Mouse (Mus musculus): Measurements from ENCODE around the gene Gpr89. TPM values are rescaled to one million over a fixed set of nuclear protein-coding genes. Genes with fewer than 3 reads are reported as not detected.

Gpr89 gene
- polyA plus RNA-seq (2015; fragmentation: Nextera tagmentation; extraction: Ambion mirVana) = 19.1 and 22.7 TPM in 2 replicates

DNA sequence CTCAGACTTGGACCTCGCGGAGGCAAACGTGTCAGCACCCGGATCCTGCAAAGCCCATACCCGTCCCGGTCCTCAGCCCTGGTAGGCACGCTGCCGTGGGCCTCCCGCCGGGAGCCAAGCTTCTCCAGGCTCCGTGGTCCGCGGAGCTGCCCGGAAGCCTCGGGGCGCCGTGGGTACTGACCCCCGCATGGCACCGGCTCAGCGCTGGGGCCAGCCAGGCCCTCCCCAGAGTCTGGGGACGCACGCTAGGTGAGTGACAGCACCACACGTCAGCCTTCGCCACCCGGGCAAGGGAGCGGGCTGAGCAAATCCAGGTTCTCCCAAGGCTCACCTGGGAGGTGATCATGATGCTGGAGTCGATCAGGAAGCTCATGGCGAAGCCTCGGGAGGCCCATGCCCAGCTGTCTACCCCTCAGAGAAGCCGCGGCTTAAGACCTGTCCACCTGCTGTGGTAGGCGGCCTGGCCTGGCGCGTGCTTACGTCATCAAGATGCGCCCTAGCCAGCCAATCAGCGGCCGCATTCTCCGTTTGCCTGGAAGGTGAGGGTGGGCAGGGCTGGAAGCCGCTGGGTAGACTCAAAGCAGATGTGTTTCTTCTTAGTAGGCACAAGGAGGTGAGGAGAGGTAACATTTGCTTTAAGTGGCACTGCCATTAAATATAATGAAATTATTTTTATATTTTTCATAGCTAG lies at the start of gene Gpr89:
Gene Gpr89 (minus strand): TSS at position 496 of the 691 bp plus-strand sequence.
- no peaks in the 10 kb centered on the region for H3K36me3 ChIP-seq (ENCODE audit: control insufficient read depth, insufficient read depth)
- peak within 1 kb of the TSS; percentile 99 for H3K4me3 ChIP-seq (ENCODE audit: low read depth, low read length)
- under 1% methylated on average over 40 of the region's 40 CpGs for WGBS (ENCODE audit: insufficient replicate concordance)
- peak; percentile 97 for ATAC-seq (ENCODE audit: low read depth)
- H3K4me1 ChIP-seq (ENCODE audit: control insufficient read depth, low read depth, low read length) = peaks cover 15% of the 10 kb centered on the region
- peaks cover 10% of the 10 kb centered on the region for H3K27me3 ChIP-seq (ENCODE audit: control insufficient read depth, insufficient read depth, low read depth, low read length)
- H3K4me2 ChIP-seq (ENCODE audit: low read depth, low read length) = peak within 1 kb of the TSS; percentile 94
- H3K9ac ChIP-seq (ENCODE audit: low read depth, low read length) = peak within 1 kb of the TSS; percentile 91
- H3K27ac ChIP-seq (ENCODE audit: low read length) = peak within 1 kb of the TSS; percentile 24; the same call in 1 of the 2 replicates
- H3K9me3 ChIP-seq (replicated peaks; ENCODE audit: control insufficient read depth, low read length) = no peaks in the 10 kb centered on the region

DNA sequence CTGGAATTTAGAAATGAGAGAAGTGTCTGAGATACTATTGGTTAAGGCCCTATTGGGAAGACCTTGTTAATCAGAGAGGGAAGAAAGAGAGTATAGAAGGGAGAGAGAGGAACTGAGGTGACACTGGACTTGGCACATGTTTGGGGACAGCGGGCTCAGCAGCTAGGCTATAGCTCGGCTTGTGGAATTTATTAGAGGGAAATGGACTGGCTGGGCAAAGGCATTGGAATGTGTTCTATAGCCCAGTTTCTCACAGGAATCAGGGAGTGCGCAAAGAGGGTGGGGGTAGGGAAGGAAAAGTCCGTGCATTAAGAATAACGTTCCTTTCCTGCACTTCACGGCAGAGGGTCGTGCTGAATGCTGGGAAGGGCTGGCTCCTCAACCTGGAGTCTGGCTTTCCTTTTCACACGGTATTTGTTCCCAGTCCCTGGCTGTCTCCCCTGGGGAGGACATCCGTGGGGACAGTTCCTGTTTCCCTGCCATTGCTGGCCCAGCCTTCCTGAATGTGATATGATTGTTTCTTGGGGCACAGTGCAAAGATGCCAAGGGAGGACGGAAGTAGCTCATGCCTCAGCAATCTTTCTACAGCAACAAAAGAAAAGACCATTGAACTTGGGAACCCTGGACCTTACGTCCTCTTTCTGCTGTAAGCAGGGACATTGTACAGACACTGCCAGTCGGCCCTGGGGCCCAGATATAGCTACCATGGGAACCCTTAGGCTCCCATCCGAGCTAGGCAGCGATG lies 48.5 kb upstream of the Gpr89 start:
- Histone ChIP-seq H3K9me3 (replicated peaks; ENCODE audit: control insufficient read depth, low read length) (no peaks in the 10 kb centered on the region), H3K27me3 (ENCODE audit: control insufficient read depth, insufficient read depth, low read depth, low read length) (no peaks in the 10 kb centered on the region), H3K9ac (ENCODE audit: low read depth, low read length) (no peak overlapping the region), H3K4me1 (ENCODE audit: control insufficient read depth, low read depth, low read length) (no peaks in the 10 kb centered on the region), H3K27ac (ENCODE audit: low read length) (no peak overlapping the region), H3K4me3 (ENCODE audit: low read depth, low read length) (no peak overlapping the region), H3K36me3 (ENCODE audit: control insufficient read depth, insufficient read depth) (no peaks in the 10 kb centered on the region), H3K4me2 (ENCODE audit: low read depth, low read length) (no peak overlapping the region)
- WGBS (ENCODE audit: insufficient replicate concordance) = 33% methylated on average over 14 of the region's 14 CpGs
- peak; percentile 24; the same call in 1 of the 2 replicates for ATAC-seq (ENCODE audit: low read depth)

DNA sequence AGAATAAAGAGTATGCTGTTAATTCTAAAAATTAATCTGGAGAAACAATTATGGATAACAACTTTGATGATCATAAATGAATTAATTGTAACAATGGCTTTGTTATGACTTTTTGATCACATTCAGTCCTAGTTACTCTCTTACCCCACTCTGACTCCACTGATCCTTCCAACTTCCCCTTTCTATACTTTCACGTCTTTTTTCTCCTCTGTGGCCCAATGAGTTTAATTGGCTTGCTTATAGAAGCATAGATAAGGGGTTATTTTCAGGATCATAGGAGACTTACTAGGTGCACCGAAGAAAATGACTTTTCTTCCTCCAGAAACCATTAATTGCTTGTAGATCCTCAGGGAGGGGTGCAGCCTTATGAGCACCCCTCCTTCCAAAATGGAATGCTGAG lies 37.6 kb upstream of the Gpr89 start:
- no peak overlapping the region for H3K27ac ChIP-seq (ENCODE audit: low read length)
- no peak for ATAC-seq (ENCODE audit: low read depth)
- no peak overlapping the region for H3K4me2 ChIP-seq (ENCODE audit: low read depth, low read length)
- no peak overlapping the region for H3K9ac ChIP-seq (ENCODE audit: low read depth, low read length)
- no peaks in the 10 kb centered on the region for H3K36me3 ChIP-seq (ENCODE audit: control insufficient read depth, insufficient read depth)
- WGBS (ENCODE audit: insufficient replicate concordance) = 47% methylated on average over 2 of the region's 2 CpGs
- H3K4me3 ChIP-seq (ENCODE audit: low read depth, low read length) = no peak overlapping the region
- no peaks in the 10 kb centered on the region for H3K4me1 ChIP-seq (ENCODE audit: control insufficient read depth, low read depth, low read length)
- no peaks in the 10 kb centered on the region for H3K9me3 ChIP-seq (replicated peaks; ENCODE audit: control insufficient read depth, low read length)
- H3K27me3 ChIP-seq (ENCODE audit: control insufficient read depth, insufficient read depth, low read depth, low read length) = no peaks in the 10 kb centered on the region

GRCm38 (mm10) chr3:96938738-96939137 lies 33.6 kb upstream of the Gpr89 start:
- ATAC-seq (ENCODE audit: low read depth) = no peak
- H3K9ac ChIP-seq (ENCODE audit: low read depth, low read length) = no peak overlapping the region

GRCm38 (mm10) chr3:96937606-96938005 lies 32.5 kb upstream of the Gpr89 start:
- Histone ChIP-seq H3K4me3 (ENCODE audit: low read depth, low read length) (no peak overlapping the region), H3K27me3 (ENCODE audit: control insufficient read depth, insufficient read depth, low read depth, low read length) (no peaks in the 10 kb centered on the region), H3K9ac (ENCODE audit: low read depth, low read length) (no peak overlapping the region), H3K27ac (ENCODE audit: low read length) (no peak overlapping the region), H3K36me3 (ENCODE audit: control insufficient read depth, insufficient read depth) (no peaks in the 10 kb centered on the region), H3K9me3 (replicated peaks; ENCODE audit: control insufficient read depth, low read length) (no peaks in the 10 kb centered on the region), H3K4me1 (ENCODE audit: control insufficient read depth, low read depth, low read length) (no peaks in the 10 kb centered on the region), H3K4me2 (ENCODE audit: low read depth, low read length) (no peak overlapping the region)
- no peak for ATAC-seq (ENCODE audit: low read depth)
- 32% methylated on average over 5 of the region's 5 CpGs for WGBS (ENCODE audit: insufficient replicate concordance)

More at GRCm38 (mm10) chr3:96938738-96939137, 33.6 kb upstream of the Gpr89 start:
- no peak overlapping the region for H3K27ac ChIP-seq (ENCODE audit: low read length)
- H3K36me3 ChIP-seq (ENCODE audit: control insufficient read depth, insufficient read depth) = no peaks in the 10 kb centered on the region
- H3K4me1 ChIP-seq (ENCODE audit: control insufficient read depth, low read depth, low read length) = no peaks in the 10 kb centered on the region
- no peak overlapping the region for H3K4me2 ChIP-seq (ENCODE audit: low read depth, low read length)
- H3K9me3 ChIP-seq (replicated peaks; ENCODE audit: control insufficient read depth, low read length) = no peaks in the 10 kb centered on the region
- no peak overlapping the region for H3K4me3 ChIP-seq (ENCODE audit: low read depth, low read length)
- no peaks in the 10 kb centered on the region for H3K27me3 ChIP-seq (ENCODE audit: control insufficient read depth, insufficient read depth, low read depth, low read length)
- WGBS (ENCODE audit: insufficient replicate concordance) = 8% methylated on average over 11 of the region's 11 CpGs

DNA sequence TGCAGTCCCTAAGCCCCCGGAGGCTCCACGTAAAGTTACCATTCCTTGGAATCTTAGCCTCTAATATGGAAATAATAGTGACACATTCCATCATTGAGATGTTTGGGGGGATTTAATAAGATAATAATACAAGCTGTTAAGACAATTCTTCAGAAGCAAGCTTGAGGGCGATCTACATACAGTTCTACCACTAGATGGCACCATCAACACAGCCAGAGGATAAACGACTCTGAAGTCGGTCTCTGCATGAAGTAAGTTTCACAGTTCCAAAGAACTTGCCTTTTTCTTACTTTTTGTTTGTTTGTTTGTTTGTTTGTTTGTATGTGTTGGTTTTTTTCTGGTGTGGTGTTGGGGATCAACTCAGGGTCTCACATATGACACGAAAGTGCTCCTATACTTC lies 31.1 kb upstream of the Gpr89 start:
- H3K27me3 ChIP-seq (ENCODE audit: control insufficient read depth, insufficient read depth, low read depth, low read length) = no peaks in the 10 kb centered on the region
- H3K36me3 ChIP-seq (ENCODE audit: control insufficient read depth, insufficient read depth) = no peaks in the 10 kb centered on the region
- no peak overlapping the region for H3K27ac ChIP-seq (ENCODE audit: low read length)
- H3K4me1 ChIP-seq (ENCODE audit: control insufficient read depth, low read depth, low read length) = no peaks in the 10 kb centered on the region
- H3K4me3 ChIP-seq (ENCODE audit: low read depth, low read length) = no peak overlapping the region
- H3K9ac ChIP-seq (ENCODE audit: low read depth, low read length) = no peak overlapping the region
- H3K9me3 ChIP-seq (replicated peaks; ENCODE audit: control insufficient read depth, low read length) = no peaks in the 10 kb centered on the region
- H3K4me2 ChIP-seq (ENCODE audit: low read depth, low read length) = no peak overlapping the region
- WGBS (ENCODE audit: insufficient replicate concordance) = 6% methylated on average over 6 of the region's 6 CpGs
- no peak for ATAC-seq (ENCODE audit: low read depth)

- no peaks in the 10 kb centered on the region for H3K4me1 ChIP-seq (ENCODE audit: control insufficient read depth, low read depth, low read length)
- no peak overlapping the region for H3K9ac ChIP-seq (ENCODE audit: low read depth, low read length)
- no peak overlapping the region for H3K4me3 ChIP-seq (ENCODE audit: low read depth, low read length)
- no peak overlapping the region for H3K4me2 ChIP-seq (ENCODE audit: low read depth, low read length)
- H3K27me3 ChIP-seq (ENCODE audit: control insufficient read depth, insufficient read depth, low read depth, low read length) = no peaks in the 10 kb centered on the region
- 50% methylated on average over 5 of the region's 5 CpGs for WGBS (ENCODE audit: insufficient replicate concordance)
- ATAC-seq (ENCODE audit: low read depth) = no peak
- no peaks in the 10 kb centered on the region for H3K9me3 ChIP-seq (replicated peaks; ENCODE audit: control insufficient read depth, low read length)
- no peaks in the 10 kb centered on the region for H3K36me3 ChIP-seq (ENCODE audit: control insufficient read depth, insufficient read depth)
- no peak overlapping the region for H3K27ac ChIP-seq (ENCODE audit: low read length)
Measured at GRCm38 (mm10) chr3:96931261-96931681, 26.1 kb upstream of the Gpr89 start.

DNA sequence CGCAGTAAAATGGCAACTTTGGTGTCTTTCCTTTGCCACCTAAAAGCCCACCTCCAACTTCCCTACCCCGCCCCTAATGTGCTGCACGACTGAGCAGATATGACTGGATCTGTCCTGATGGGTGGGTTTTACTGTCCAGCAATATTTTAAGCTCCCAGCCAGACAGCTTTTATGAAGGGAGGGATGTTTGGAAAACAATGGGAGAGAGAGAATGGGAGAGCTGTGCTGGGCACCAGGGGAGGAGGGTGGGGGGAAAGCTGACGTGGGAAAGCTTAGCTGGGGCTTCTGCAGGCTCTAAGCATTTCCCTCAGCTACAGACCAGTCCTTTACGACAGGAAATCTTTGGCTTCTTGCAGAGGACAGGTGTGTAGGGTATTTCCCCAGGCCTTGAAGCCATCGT lies 20.8 kb upstream of the Gpr89 start, which contains the start of gene Gja8:
Gene Gja8 (minus strand): TSS at position 101 of the 400 bp plus-strand sequence.
- H3K36me3 ChIP-seq (ENCODE audit: control insufficient read depth, insufficient read depth) = no peaks in the 10 kb centered on the region
- no peak for ATAC-seq (ENCODE audit: low read depth)
- H3K4me3 ChIP-seq (ENCODE audit: low read depth, low read length) = no peak within 1 kb of the TSS
- 47% methylated on average over 6 of the region's 6 CpGs for WGBS (ENCODE audit: insufficient replicate concordance)
- H3K9ac ChIP-seq (ENCODE audit: low read depth, low read length) = no peak within 1 kb of the TSS
- H3K4me2 ChIP-seq (ENCODE audit: low read depth, low read length) = no peak within 1 kb of the TSS
- H3K9me3 ChIP-seq (replicated peaks; ENCODE audit: control insufficient read depth, low read length) = no peaks in the 10 kb centered on the region
- H3K27me3 ChIP-seq (ENCODE audit: control insufficient read depth, insufficient read depth, low read depth, low read length) = no peaks in the 10 kb centered on the region
- no peaks in the 10 kb centered on the region for H3K4me1 ChIP-seq (ENCODE audit: control insufficient read depth, low read depth, low read length)
- no peak within 1 kb of the TSS for H3K27ac ChIP-seq (ENCODE audit: low read length)

GRCm38 (mm10) chr3:96924631-96925030 lies 19.5 kb upstream of the Gpr89 start:
- no peak overlapping the region for H3K4me3 ChIP-seq (ENCODE audit: low read depth, low read length)
- no peak overlapping the region for H3K4me2 ChIP-seq (ENCODE audit: low read depth, low read length)
- no peaks in the 10 kb centered on the region for H3K4me1 ChIP-seq (ENCODE audit: control insufficient read depth, low read depth, low read length)
- no peak for ATAC-seq (ENCODE audit: low read depth)
- H3K27me3 ChIP-seq (ENCODE audit: control insufficient read depth, insufficient read depth, low read depth, low read length) = no peaks in the 10 kb centered on the region
- H3K36me3 ChIP-seq (ENCODE audit: control insufficient read depth, insufficient read depth) = no peaks in the 10 kb centered on the region
- H3K9ac ChIP-seq (ENCODE audit: low read depth, low read length) = no peak overlapping the region
- no peaks in the 10 kb centered on the region for H3K9me3 ChIP-seq (replicated peaks; ENCODE audit: control insufficient read depth, low read length)
- 65% methylated on average over 4 of the region's 4 CpGs for WGBS (ENCODE audit: insufficient replicate concordance)
- H3K27ac ChIP-seq (ENCODE audit: low read length) = no peak overlapping the region

All from liver, embryonic 16.5 days (tissue).